Mouse (Mus musculus) erythroid progenitor cell, adult 5-6 weeks (primary cell): ENCODE data around the gene Cdc5l. TPM values are rescaled to one million over a fixed set of nuclear protein-coding genes. Genes with fewer than 3 reads are reported as not detected.

Experiments
- ATAC-seq: replicated peaks from 2 replicates; pipeline ENCODE4 v1.8.0; 2016; ENCODE audit warnings: moderate number of reproducible peaks, mild to moderate bottlenecking, moderate TSS enrichment, inconsistent platforms; ENCODE audit not compliant: poor library complexity, low FRiP score, severe bottlenecking
- total RNA-seq, 2 experiments: library from RNA; stranded (forward) in 1 of 2; stranded (reverse) in 1 of 2; fragments of 150-400 nt in 1 of 2; fragments of 186-747, 209-891 nt in 1 of 2; gene quantifications; 2 replicates each; pipeline versions ENCODE4 v1.2.3 to v1.2.4; 2015 to 2017; ENCODE audit warnings: low replicate concordance in 2 of 2

Gene Cdc5l
- total RNA-seq, 2 experiments from 2014 or later = 52.3 to 113 TPM

GRCm38 (mm10) chr17:45379271-45379784 lies 54.2 kb downstream of the Cdc5l start:
- ATAC-seq = no peak

- ATAC-seq = no peak
These were observed 56.2 kb downstream of the Cdc5l start for GRCm38 (mm10) chr17:45377323-45377722.

GRCm38 (mm10) chr17:45373987-45374608 lies 59.4 kb downstream of the Cdc5l start:
- ATAC-seq = no peak

- no peak for ATAC-seq
These were observed 62.5 kb downstream of the Cdc5l start for GRCm38 (mm10) chr17:45371042-45371441.

- no peak for ATAC-seq
These were observed 63.0 kb downstream of the Cdc5l start for GRCm38 (mm10) chr17:45370535-45370934.

GRCm38 (mm10) chr17:45364871-45365270 lies 68.7 kb downstream of the Cdc5l start:
- no peak for ATAC-seq

- no peak for ATAC-seq
These were observed 72.6 kb downstream of the Cdc5l start for GRCm38 (mm10) chr17:45360950-45361349.

GRCm38 (mm10) chr17:45359443-45359842 lies 74.1 kb downstream of the Cdc5l start:
- no peak for ATAC-seq

- ATAC-seq = no peak
These were observed 77.1 kb downstream of the Cdc5l start for GRCm38 (mm10) chr17:45356431-45356830.

GRCm38 (mm10) chr17:45347951-45348350 lies 85.6 kb downstream of the Cdc5l start:
- ATAC-seq = no peak

Other genes starting within 250 kb of the Cdc5l start
- not detected in 2 replicates for gene Spats1, start 41.7 kb upstream of the Cdc5l start, total RNA-seq (2015; ENCODE audit: low replicate concordance)
- gene Spats1, start 41.7 kb upstream of the Cdc5l start, total RNA-seq (2017; ENCODE audit: low replicate concordance) = not detected in 2 replicates
- gene Aars2, start 73.1 kb upstream of the Cdc5l start, total RNA-seq (2015; ENCODE audit: low replicate concordance) = 0.42 and 1.1 TPM in 2 replicates
- 0.76 and 0.77 TPM in 2 replicates for gene Aars2, start 73.1 kb upstream of the Cdc5l start, total RNA-seq (2017; ENCODE audit: low replicate concordance)
- not detected in 2 replicates for gene Tcte1, start 89.7 kb upstream of the Cdc5l start, total RNA-seq (2015; ENCODE audit: low replicate concordance)
- not detected in 2 replicates for gene Tcte1, start 89.7 kb upstream of the Cdc5l start, total RNA-seq (2017; ENCODE audit: low replicate concordance)
- gene Tmem151b, start 115.9 kb upstream of the Cdc5l start, total RNA-seq (2015; ENCODE audit: low replicate concordance) = not detected in 2 replicates
- gene Tmem151b, start 115.9 kb upstream of the Cdc5l start, total RNA-seq (2017; ENCODE audit: low replicate concordance) = not detected in 2 replicates
- gene Nfkbie, start 122.0 kb upstream of the Cdc5l start, total RNA-seq (2015; ENCODE audit: low replicate concordance) = 2.1 and 2.9 TPM in 2 replicates
- 1.7 and 3.6 TPM in 2 replicates for gene Nfkbie, start 122.0 kb upstream of the Cdc5l start, total RNA-seq (2017; ENCODE audit: low replicate concordance)
- gene Slc35b2, start 130.1 kb upstream of the Cdc5l start, total RNA-seq (2015; ENCODE audit: low replicate concordance) = 15.5 and 18.4 TPM in 2 replicates
- gene Slc35b2, start 130.1 kb upstream of the Cdc5l start, total RNA-seq (2017; ENCODE audit: low replicate concordance) = 10.3 and 14.0 TPM in 2 replicates
- gene Hsp90ab1, start 139.5 kb upstream of the Cdc5l start, total RNA-seq (2015; ENCODE audit: low replicate concordance) = 200 and 204 TPM in 2 replicates
- gene Hsp90ab1, start 139.5 kb upstream of the Cdc5l start, total RNA-seq (2017; ENCODE audit: low replicate concordance) = 235 and 237 TPM in 2 replicates
- gene Slc29a1, start 165.9 kb upstream of the Cdc5l start, total RNA-seq (2015; ENCODE audit: low replicate concordance) = 101 and 133 TPM in 2 replicates
- gene Slc29a1, start 165.9 kb upstream of the Cdc5l start, total RNA-seq (2017; ENCODE audit: low replicate concordance) = 108 and 151 TPM in 2 replicates
- not detected in 2 replicates for gene Mymx, start 168.4 kb upstream of the Cdc5l start, total RNA-seq (2015; ENCODE audit: low replicate concordance)
- gene Mymx, start 168.4 kb upstream of the Cdc5l start, total RNA-seq (2017; ENCODE audit: low replicate concordance) = not detected in 2 replicates
- 1.1 TPM in 1 of 2 replicates, not detected in the other for gene Capn11, start 225.6 kb upstream of the Cdc5l start, total RNA-seq (2015; ENCODE audit: low replicate concordance)
- 0.23 and 0.26 TPM in 2 replicates for gene Capn11, start 225.6 kb upstream of the Cdc5l start, total RNA-seq (2017; ENCODE audit: low replicate concordance)